Mouse (Mus musculus) myocyte (in vitro differentiated cells): ENCODE measurements at regions not wholly inside any gene's neighbourhood (a gene's known extent, or its start where the extent isn't known, plus 50 kb on each side); places are given as distances from the start of the nearest gene placed in this dataset.

Experiments
- MAX ChIP-seq: IDR thresholded peaks from one replicate; pipeline ENCODE4 v1.6.1; 2011; ENCODE audit warnings: low read depth, mild to moderate bottlenecking, control low read depth
- MYOD1 ChIP-seq, 3 experiments: IDR thresholded peaks; one replicate each; pipeline ENCODE4 v1.6.1; 2011; ENCODE audit warnings: control low read depth in 2 of 3, low read depth in 2 of 3, mild to moderate bottlenecking in 2 of 3, moderate library complexity in 1 of 3; ENCODE audit not compliant: insufficient read length in 2 of 3, control insufficient read depth in 1 of 3
- POLR2A ChIP-seq: IDR thresholded peaks from one replicate; pipeline ENCODE4 v1.6.1; 2011; ENCODE audit warnings: low read depth, mild to moderate bottlenecking, control low read depth, moderate library complexity; ENCODE audit not compliant: insufficient read length

- TF ChIP-seq MYOD1 (IDR thresholded peaks at IDR 0.05; ENCODE audit: control insufficient read depth in 1 of 3, insufficient read length in 2 of 3, low read depth in 2 of 3) (no peak), POLR2A (no peak), MAX (no peak)
These were observed 222.2 kb upstream of the 4930412O13Rik start for GRCm38 (mm10) chr2:9658880-9659279.
